Mouse (Mus musculus) cerebellum, postnatal 36 days (tissue): ENCODE results near the gene Gm3402.
"Not testable (repeated sequence)": the region's sequence is repeated elsewhere in the genome, so short reads cannot be mapped to it uniquely, and the experiment has no call there.

Source experiments
- DNase-seq, 2 experiments: peaks; one replicate each; pipeline ENCODE4 v3.0.0; 2021 to 2022; ENCODE audit warnings: mixed read lengths in 2 of 2

The Gm3402 gene

GRCm38 (mm10) chr5:146513823-146514222 is at the start of gene Gm3402:
Gene Gm3402 (plus strand): TSS chr5:146514123.
- not testable (repeated sequence) for DNase-seq

- DNase-seq, result no peak
These were observed 47.3 kb upstream of the Gm3402 start for GRCm38 (mm10) chr5:146466663-146467062.

GRCm38 (mm10) chr5:146468311-146468710 is 45.6 kb upstream of the Gm3402 start:
- no peak for DNase-seq

- no peak for DNase-seq
These were observed 43.1 kb upstream of the Gm3402 start for GRCm38 (mm10) chr5:146470821-146471220.

GRCm38 (mm10) chr5:146471311-146471710 is 42.6 kb upstream of the Gm3402 start:
- no peak for DNase-seq

- no peak for DNase-seq
These were observed 42.1 kb upstream of the Gm3402 start for GRCm38 (mm10) chr5:146471821-146472220.

GRCm38 (mm10) chr5:146479564-146479963 is 34.4 kb upstream of the Gm3402 start:
- DNase-seq, result peak; percentile 56 to 64

- not testable (repeated sequence) for DNase-seq
These were observed 32.3 kb upstream of the Gm3402 start, which contains the start of gene Gm6408 for GRCm38 (mm10) chr5:146481665-146482064. Gene Gm6408 (plus strand): TSS chr5:146481965.

- DNase-seq, result peak; percentile 46 to 47
These were observed 25.0 kb upstream of the Gm3402 start for GRCm38 (mm10) chr5:146488959-146489358.

- not testable (repeated sequence) for DNase-seq
These were observed 22.9 kb upstream of the Gm3402 start, which contains the start of gene Gm6370 for GRCm38 (mm10) chr5:146491063-146491462. Gene Gm6370 (plus strand): TSS chr5:146491363.

- DNase-seq, result not testable (repeated sequence)
These were observed 11.8 kb upstream of the Gm3402 start, which contains the start of gene 4930449I24Rik for GRCm38 (mm10) chr5:146502099-146502498. Gene 4930449I24Rik (plus strand): TSS chr5:146502399.

GRCm38 (mm10) chr5:146525501-146525900 is 11.6 kb downstream of the Gm3402 start, which contains the start of gene Gm3404:
Gene Gm3404 (plus strand): TSS chr5:146525801.
- DNase-seq, result not testable (repeated sequence)

GRCm38 (mm10) chr5:146537347-146537746 is 23.4 kb downstream of the Gm3402 start, which contains the start of gene Gm3409:
Gene Gm3409 (plus strand): TSS chr5:146537647.
- DNase-seq, result not testable (repeated sequence)

GRCm38 (mm10) chr5:146555836-146556235 is 41.9 kb downstream of the Gm3402 start, which contains the start of gene Gm3415:
Gene Gm3415 (plus strand): TSS chr5:146556136.
- DNase-seq, result not testable (repeated sequence)

- DNase-seq, result no peak
These were observed 50.3 kb downstream of the Gm3402 start for GRCm38 (mm10) chr5:146564259-146564658.
